Mouse (Mus musculus) lung, embryonic 16.5 days (tissue): ENCODE results near the gene Il17re. TPM values are rescaled to one million over a fixed set of nuclear protein-coding genes. Genes with fewer than 3 reads are reported as not detected.
A peak's percentile ranks its signal among the peaks of the same experiment; 100 is the strongest.

Experiments used
- ATAC-seq: fragments of 200-750 bp; cut with Nextera tagmentation; 2 replicates; pipeline ENCODE4 v1.8.0; 2017; ENCODE audit warnings: low read depth, mild to moderate bottlenecking, moderate library complexity
- H3K27ac ChIP-seq: fragments of 300-500 bp; sonication (generic); 2 replicates; pipeline ENCODE4 v1.5.1; 2014; ENCODE audit warnings: mild to moderate bottlenecking, control low read depth, low read length
- H3K27me3 ChIP-seq: fragments of 300-500 bp; sonication (generic); 2 replicates; pipeline ENCODE4 v1.6.1; 2014; ENCODE audit warnings: low read depth, low read length, mixed read lengths; ENCODE audit not compliant: control insufficient read depth, insufficient read depth
- H3K36me3 ChIP-seq: fragments of 300-500 bp; sonication (generic); 2 replicates; pipeline ENCODE4 v1.6.1; 2014; ENCODE audit warnings: low read length; ENCODE audit not compliant: control insufficient read depth, insufficient read depth
- H3K4me1 ChIP-seq: fragments of 300-500 bp; sonication (generic); replicated peaks from 2 replicates; pipeline ENCODE4 v1.6.1; 2014; ENCODE audit warnings: low read length, mixed read lengths; ENCODE audit not compliant: control insufficient read depth, insufficient read depth
- H3K4me2 ChIP-seq: fragments of 300-500 bp; sonication (generic); 2 replicates; pipeline ENCODE4 v1.6.1; 2014; ENCODE audit warnings: low read depth, low read length, control low read depth
- H3K4me3 ChIP-seq: fragments of 300-500 bp; sonication (generic); 2 replicates; pipeline ENCODE4 v1.5.1; 2014; ENCODE audit warnings: mild to moderate bottlenecking, low read length, control low read depth
- H3K9ac ChIP-seq: fragments of 300-500 bp; sonication (generic); 2 replicates; pipeline ENCODE4 v1.6.1; 2014; ENCODE audit warnings: low read length, control low read depth
- H3K9me3 ChIP-seq: fragments of 300-500 bp; sonication (generic); 2 replicates; pipeline ENCODE4 v1.6.1; 2016; ENCODE audit warnings: low read length; ENCODE audit not compliant: control insufficient read depth
- WGBS: fragments of 180-500 bp; shearing (Covaris S2); extraction: QIAGEN DNeasy Blood & Tissue Kit; methylation state at CpG from one replicate; pipeline ENCODE4 v1.1.7; 2014; 5-methylcytosine and 5-hydroxymethylcytosine counted together
- polyA plus RNA-seq: library from polyadenylated mRNA; unstranded; fragments of >200 nt; fragmentation: Nextera tagmentation; extraction: Ambion mirVana; gene quantifications from 2 replicates; pipeline ENCODE4 v1.2.1, GENCODE M21; 2015

Il17re gene
- 25.8 and 28.2 TPM in 2 replicates for polyA plus RNA-seq

- Histone ChIP-seq H3K27ac (peak within 1 kb of the TSS; percentile 69), H3K4me1 (peaks cover 4% of the 10 kb centered on the region), H3K9me3 (no peaks in the 10 kb centered on the region), H3K4me2 (peak within 1 kb of the TSS; percentile 53), H3K9ac (peak within 1 kb of the TSS; percentile 65), H3K36me3 (no peaks in the 10 kb centered on the region), H3K27me3 (no peaks in the 10 kb centered on the region), H3K4me3 (peak within 1 kb of the TSS; percentile 41)
- 38% methylated on average over 10 of the region's 10 CpGs for WGBS
- ATAC-seq, result no peak; the same call in 1 of the 2 replicates
Observed at GRCm38 (mm10) chr6:113457952-113458534, at the start of gene Il17re. Gene Il17re, plus strand, starts transcription at chr6:113458484.

- no peak overlapping the region for H3K9ac ChIP-seq
- H3K4me1 ChIP-seq, result no peaks in the 10 kb centered on the region
- ATAC-seq, result no peak
- no peaks in the 10 kb centered on the region for H3K27me3 ChIP-seq
- no peak overlapping the region for H3K4me2 ChIP-seq
- 38% methylated on average over 1 of the region's 1 CpGs for WGBS
- H3K27ac ChIP-seq, result no peak overlapping the region
- H3K36me3 ChIP-seq, result 0 out of 2 replicates have a peak, but pooled peaks cover 1% of the 10 kb centered on the region
- no peak overlapping the region for H3K4me3 ChIP-seq
- H3K9me3 ChIP-seq, result 0 out of 2 replicates have a peak, but pooled peaks cover 2% of the 10 kb centered on the region
Observed at GRCm38 (mm10) chr6:113410001-113410400, 48.3 kb upstream of the Il17re start.

GRCm38 (mm10) chr6:113416416-113416815 is 41.9 kb upstream of the Il17re start:
- no peak overlapping the region for H3K27ac ChIP-seq
- no peaks in the 10 kb centered on the region for H3K27me3 ChIP-seq
- no peak for ATAC-seq
- WGBS, result 57% methylated on average over 5 of the region's 5 CpGs
- no peak overlapping the region for H3K4me2 ChIP-seq
- H3K36me3 ChIP-seq, result peaks cover 6% of the 10 kb centered on the region; the same call in 1 of the 2 replicates
- no peak overlapping the region for H3K9ac ChIP-seq
- no peak overlapping the region for H3K4me3 ChIP-seq
- H3K9me3 ChIP-seq, result no peaks in the 10 kb centered on the region
- H3K4me1 ChIP-seq, result peaks cover 15% of the 10 kb centered on the region

GRCm38 (mm10) chr6:113418441-113419198 is 39.7 kb upstream of the Il17re start:
- peaks cover 6% of the 10 kb centered on the region; the same call in 1 of the 2 replicates for H3K36me3 ChIP-seq
- H3K4me3 ChIP-seq, result peak overlapping the region; percentile 82
- H3K4me2 ChIP-seq, result peak overlapping the region; percentile 97
- ATAC-seq, result peak; percentile 63
- H3K27me3 ChIP-seq, result no peaks in the 10 kb centered on the region
- peak overlapping the region; percentile 85 for H3K9ac ChIP-seq
- WGBS, result 11% methylated on average over 16 of the region's 16 CpGs
- H3K9me3 ChIP-seq, result no peaks in the 10 kb centered on the region
- peaks cover 15% of the 10 kb centered on the region for H3K4me1 ChIP-seq
- H3K27ac ChIP-seq, result peak overlapping the region; percentile 31

GRCm38 (mm10) chr6:113419199-113419587 is 39.1 kb upstream of the Il17re start, which contains the start of gene Rpusd3:
Gene Rpusd3, minus strand, starts transcription at chr6:113419340.
- no peaks in the 10 kb centered on the region for H3K9me3 ChIP-seq
- peak within 1 kb of the TSS; percentile 85 for H3K9ac ChIP-seq
- H3K4me1 ChIP-seq, result peaks cover 15% of the 10 kb centered on the region
- peak within 1 kb of the TSS; percentile 31 for H3K27ac ChIP-seq
- H3K4me2 ChIP-seq, result peak within 1 kb of the TSS; percentile 97
- peak; percentile 99 for ATAC-seq
- peaks cover 6% of the 10 kb centered on the region; the same call in 1 of the 2 replicates for H3K36me3 ChIP-seq
- 0% methylated on average over 25 of the region's 25 CpGs for WGBS
- H3K27me3 ChIP-seq, result no peaks in the 10 kb centered on the region
- H3K4me3 ChIP-seq, result peak within 1 kb of the TSS; percentile 82

- 58% methylated on average over 4 of the region's 4 CpGs for WGBS
- no peaks in the 10 kb centered on the region for H3K36me3 ChIP-seq
- H3K9me3 ChIP-seq, result no peaks in the 10 kb centered on the region
- H3K4me3 ChIP-seq, result no peak overlapping the region
- no peak overlapping the region for H3K9ac ChIP-seq
- no peak overlapping the region for H3K27ac ChIP-seq
- no peaks in the 10 kb centered on the region for H3K27me3 ChIP-seq
- no peak for ATAC-seq
- no peak overlapping the region for H3K4me2 ChIP-seq
- peaks cover 11% of the 10 kb centered on the region for H3K4me1 ChIP-seq
Observed at GRCm38 (mm10) chr6:113423000-113423399, 35.3 kb upstream of the Il17re start.

- WGBS, result 80% methylated on average over 7 of the region's 7 CpGs
- no peak overlapping the region for H3K9ac ChIP-seq
- ATAC-seq, result no peak
- H3K36me3 ChIP-seq, result no peaks in the 10 kb centered on the region
- no peaks in the 10 kb centered on the region for H3K9me3 ChIP-seq
- H3K4me1 ChIP-seq, result peaks cover 4% of the 10 kb centered on the region; the same call in 1 of the 2 replicates
- no peak overlapping the region for H3K4me2 ChIP-seq
- no peaks in the 10 kb centered on the region for H3K27me3 ChIP-seq
- no peak overlapping the region for H3K27ac ChIP-seq
- no peak overlapping the region for H3K4me3 ChIP-seq
Observed at GRCm38 (mm10) chr6:113424187-113424586, 34.1 kb upstream of the Il17re start.

GRCm38 (mm10) chr6:113426696-113427095 is 31.6 kb upstream of the Il17re start:
- Histone ChIP-seq H3K4me2 (no peak overlapping the region), H3K4me3 (no peak overlapping the region), H3K27me3 (no peaks in the 10 kb centered on the region), H3K9ac (no peak overlapping the region), H3K36me3 (no peaks in the 10 kb centered on the region), H3K4me1 (no peaks in the 10 kb centered on the region), H3K9me3 (no peaks in the 10 kb centered on the region), H3K27ac (no peak overlapping the region)
- 83% methylated on average over 4 of the region's 4 CpGs for WGBS
- no peak for ATAC-seq

GRCm38 (mm10) chr6:113427397-113427796 is 30.9 kb upstream of the Il17re start:
- Histone ChIP-seq H3K27ac (no peak overlapping the region), H3K36me3 (no peaks in the 10 kb centered on the region), H3K4me3 (no peak overlapping the region), H3K4me2 (no peak overlapping the region), H3K4me1 (no peaks in the 10 kb centered on the region), H3K9ac (no peak overlapping the region), H3K27me3 (no peaks in the 10 kb centered on the region), H3K9me3 (no peaks in the 10 kb centered on the region)
- 49% methylated on average over 3 of the region's 3 CpGs for WGBS
- ATAC-seq, result no peak
